Mouse (Mus musculus): ENCODE results near the gene Add3.

Add3 gene

DNA sequence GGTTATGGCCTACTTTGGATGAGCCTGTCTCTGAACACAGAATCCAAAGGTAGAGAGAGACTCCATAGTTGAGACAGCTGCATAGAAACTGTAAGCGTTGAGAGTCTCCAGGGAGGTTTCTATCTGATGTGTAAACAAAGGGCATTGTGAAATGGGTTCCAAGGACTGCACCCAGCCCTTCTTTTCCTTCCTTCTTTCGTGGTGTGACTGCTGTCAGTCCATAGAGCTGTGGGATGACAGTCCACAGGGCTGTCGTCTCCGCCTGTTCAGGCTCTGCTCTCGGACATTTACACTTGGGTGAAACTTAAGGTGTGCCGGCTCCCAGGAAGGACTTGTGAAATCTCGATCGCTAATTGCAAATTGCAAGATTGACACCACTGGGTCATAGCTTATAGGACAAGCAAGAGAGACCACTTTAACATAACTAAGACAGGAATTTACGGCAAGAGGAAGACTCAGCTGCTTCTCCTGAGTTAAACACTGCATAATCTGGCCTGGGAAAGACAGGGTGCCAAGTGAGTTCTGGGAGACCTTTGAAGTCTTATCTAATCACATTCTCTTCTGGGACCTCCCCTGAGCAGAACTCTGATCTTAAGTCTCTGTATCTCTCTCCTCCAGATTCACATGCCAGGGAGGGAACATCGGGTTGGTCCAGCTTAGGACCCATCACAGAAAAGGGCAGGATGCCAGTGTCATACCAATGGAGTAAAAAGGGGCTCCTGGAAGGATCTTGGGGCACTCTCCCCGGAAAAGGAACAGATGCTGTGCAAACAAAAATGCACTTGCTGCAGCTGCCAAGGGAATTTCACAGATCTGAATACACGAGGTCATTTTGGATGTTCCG, 11.5 kb upstream of the Add3 start:
- no peak for DNase-seq (ENCODE audit: extremely low spot score, low read depth, low spot score)

- no peak for DNase-seq (ENCODE audit: extremely low spot score, low read depth, low spot score)
These were observed 9.7 kb upstream of the Add3 start for GRCm38 (mm10) chr19:53130399-53131175.

DNA sequence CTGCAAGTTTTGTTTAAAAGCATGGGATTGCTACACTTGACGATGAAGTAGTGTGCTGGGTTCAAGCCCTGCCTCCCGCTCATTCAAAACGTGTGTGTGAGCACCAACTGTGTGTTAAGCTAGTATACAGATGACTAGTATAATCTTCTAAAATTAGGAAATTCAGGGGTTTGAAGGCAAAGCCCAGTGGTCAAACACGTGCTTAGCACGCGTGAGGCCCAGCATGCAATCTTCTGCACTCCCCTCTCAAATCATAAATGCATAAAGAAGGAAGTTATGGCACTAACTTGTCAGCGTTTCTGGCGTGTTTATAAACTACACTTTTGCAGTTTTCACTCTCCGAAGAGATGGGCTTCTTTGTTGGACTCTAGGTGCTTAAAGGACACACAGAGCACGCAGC, 7.8 kb upstream of the Add3 start:
- DNase-seq (ENCODE audit: extremely low spot score, low read depth, low spot score): no peak

DNA sequence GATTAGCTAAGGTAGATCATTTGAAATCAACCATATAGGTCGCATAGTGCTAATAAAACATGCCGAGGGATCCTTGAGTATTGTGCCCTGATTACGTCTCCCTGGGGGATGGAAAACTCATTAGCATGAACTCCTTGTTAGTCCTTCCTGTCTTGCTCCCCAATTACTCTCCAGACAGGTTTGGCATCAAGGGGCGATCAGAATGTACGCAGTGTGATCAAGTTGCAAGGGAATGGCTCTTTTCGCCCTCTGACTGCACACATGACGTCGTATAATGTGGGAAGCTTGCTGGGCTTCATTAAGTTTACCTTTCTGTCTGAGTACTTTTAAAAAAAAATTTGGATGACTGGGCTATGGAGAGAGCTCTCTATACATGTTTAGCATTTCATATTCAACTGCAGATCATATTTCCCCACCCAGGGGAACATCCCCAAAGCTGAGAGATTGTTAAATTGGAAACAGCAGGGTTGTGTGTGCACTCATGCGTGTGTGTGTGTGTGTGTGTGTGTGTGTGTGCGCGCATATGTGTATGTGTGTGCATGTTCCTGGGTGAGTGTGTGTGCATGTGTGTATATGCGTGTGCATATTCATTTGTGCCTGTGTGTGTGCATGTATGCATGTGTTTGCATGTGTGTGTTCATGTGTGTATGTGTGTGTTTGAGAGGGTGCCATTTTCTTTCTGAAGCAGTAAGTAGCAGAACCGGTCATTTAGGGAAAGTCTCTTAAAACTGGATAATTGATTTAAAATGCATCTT, 3.7 kb upstream of the Add3 start:
- DNase-seq (ENCODE audit: extremely low spot score, low read depth, low spot score): no peak

DNA sequence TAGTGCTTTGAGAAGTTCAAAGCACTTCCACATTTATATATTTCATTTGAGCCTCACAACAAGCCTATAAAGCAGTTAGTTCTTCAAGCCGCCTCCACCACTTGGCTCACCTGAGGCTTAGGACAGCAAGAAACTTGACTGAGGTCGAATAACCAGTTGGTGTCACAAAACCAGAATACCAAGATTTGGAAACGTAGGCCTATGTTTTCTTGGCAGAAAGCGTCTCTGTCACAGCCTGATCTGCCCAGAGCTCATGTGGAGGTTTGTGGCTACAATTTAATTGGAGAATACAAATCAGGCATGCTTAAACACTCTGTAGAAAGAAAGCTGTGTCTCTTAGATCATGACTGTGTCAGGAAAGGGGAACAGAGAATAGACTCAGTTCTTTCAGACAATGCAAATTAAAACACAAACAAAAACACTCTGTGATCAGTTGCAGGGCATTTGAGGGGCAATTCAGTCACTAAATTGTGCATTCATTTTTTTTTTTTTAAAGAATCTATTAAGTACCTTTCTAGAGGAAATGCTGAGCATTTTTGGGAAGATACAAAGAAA, 3.0 kb upstream of the Add3 start:
- DNase-seq (ENCODE audit: extremely low spot score, low read depth, low spot score): no peak

GRCm38 (mm10) chr19:53140804-53141250, 584 bp downstream of the Add3 start:
- DNase-seq (ENCODE audit: extremely low spot score, low read depth, low spot score): no peak

GRCm38 (mm10) chr19:53141251-53142072, 1.2 kb downstream of the Add3 start:
- no peak for DNase-seq (ENCODE audit: extremely low spot score, low read depth, low spot score)

GRCm38 (mm10) chr19:53142190-53143107, 2.2 kb downstream of the Add3 start:
- DNase-seq (ENCODE audit: extremely low spot score, low read depth, low spot score): peak; percentile 93

DNA sequence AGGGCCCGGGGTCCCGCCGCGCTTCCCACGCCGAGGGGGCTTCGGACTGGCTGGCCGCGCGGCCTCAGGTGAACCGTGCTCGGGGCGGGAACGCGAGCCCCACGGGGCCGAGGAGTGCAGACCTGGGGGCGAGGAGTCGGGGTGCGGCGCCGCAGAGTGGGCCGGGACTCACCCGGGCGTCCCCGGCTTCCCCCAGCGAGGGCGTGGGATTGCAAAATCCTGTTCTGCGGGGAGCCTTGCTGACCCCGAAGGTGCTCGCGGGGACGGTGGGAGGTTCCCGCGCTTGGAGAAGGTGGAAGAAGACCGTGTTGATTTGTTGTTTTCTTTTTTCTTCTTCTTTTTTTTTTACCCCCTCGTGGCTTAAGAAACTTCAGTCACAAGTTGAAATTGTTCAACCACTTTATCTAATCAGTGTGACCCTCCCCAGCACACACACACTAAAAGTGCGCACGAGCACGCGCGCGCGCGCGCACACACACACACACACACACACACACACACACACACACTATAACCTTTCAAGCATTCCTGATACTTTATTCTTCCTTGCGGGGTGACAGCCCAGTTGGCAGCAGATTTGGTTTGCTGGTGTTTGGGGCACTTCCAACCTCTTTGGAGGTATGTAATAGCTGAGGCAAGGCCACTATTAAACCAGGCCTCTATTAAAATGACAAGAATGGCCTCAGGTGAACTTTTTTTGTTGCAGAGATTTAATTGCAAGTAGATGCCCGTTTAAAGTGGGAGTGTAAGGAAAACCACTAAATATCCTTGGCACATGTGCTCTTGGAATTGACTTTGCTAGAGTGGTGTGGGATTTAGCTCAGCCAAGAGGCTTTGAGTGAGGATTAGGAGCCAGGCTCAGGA, 3.1 kb downstream of the Add3 start:
- no peak for DNase-seq (ENCODE audit: extremely low spot score, low read depth, low spot score)

- no peak for DNase-seq (ENCODE audit: extremely low spot score, low read depth, low spot score)
These were observed 4.8 kb downstream of the Add3 start for GRCm38 (mm10) chr19:53145075-53145474.

DNA sequence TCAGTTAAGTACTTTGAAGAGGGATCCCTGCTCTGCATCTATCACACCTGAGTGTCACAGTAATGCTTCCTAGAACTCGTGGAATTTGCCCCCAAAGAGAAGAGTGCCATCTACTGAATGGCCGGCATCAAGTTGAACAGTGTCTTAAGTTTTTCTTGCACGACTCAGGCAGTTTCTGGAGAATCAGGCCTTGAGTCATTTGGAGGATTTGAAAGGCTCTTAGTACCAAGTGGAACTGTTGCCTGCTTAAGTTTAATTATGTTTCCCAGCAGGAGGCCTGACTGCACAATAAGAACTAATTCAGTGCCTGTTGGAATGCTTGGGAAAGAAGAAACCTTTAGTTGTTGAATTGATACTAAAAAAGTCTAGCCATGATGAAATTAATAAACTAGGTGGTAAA, 9.1 kb downstream of the Add3 start:
- no peak for DNase-seq (ENCODE audit: extremely low spot score, low read depth, low spot score)

- no peak for DNase-seq (ENCODE audit: extremely low spot score, low read depth, low spot score)
These were observed 12.2 kb downstream of the Add3 start for GRCm38 (mm10) chr19:53152451-53152850.

- DNase-seq (ENCODE audit: extremely low spot score, low read depth, low spot score): no peak
These were observed 12.9 kb downstream of the Add3 start for GRCm38 (mm10) chr19:53153096-53153495.

GRCm38 (mm10) chr19:53154156-53154555, 13.9 kb downstream of the Add3 start:
- no peak for DNase-seq (ENCODE audit: extremely low spot score, low read depth, low spot score)

DNA sequence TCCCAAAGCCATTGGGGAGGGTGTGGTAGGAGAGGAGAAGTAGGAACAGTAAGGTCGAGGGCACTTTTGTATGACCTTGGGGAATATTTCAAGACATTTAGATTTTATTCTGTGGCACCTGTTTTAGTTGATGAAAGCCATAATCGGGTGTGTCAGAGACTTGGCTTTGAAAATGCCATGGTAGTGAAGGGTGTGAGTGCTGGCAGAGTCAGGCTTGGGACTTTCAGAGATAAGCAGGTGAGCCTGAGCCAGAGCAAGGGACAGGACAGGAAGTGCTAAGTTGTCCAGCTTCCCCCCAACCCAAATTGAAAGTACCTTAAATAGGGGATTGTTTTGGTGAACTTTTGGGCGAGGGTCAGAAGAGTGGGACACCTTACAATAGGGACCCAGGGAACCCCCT, 16.1 kb downstream of the Add3 start:
- DNase-seq (ENCODE audit: extremely low spot score, low read depth, low spot score): no peak

DNA sequence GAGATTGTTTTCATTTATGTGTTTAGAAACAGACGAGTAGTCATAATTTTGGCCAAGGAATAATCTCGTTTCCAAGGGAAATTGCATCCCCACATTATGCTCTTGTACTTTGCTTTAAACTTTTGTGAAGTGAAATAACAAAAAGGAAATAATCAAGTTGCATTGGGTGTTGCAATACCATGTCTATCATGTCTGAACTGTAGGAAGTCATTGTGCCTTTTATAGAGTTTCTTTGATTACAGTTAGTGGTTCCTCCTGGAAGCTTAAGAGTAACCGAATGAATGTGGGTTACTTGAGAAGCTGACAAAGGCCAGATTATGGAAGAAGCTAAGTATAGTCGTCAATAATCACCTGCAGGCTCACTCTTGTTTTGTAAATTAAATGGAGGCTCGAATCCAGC, 16.9 kb downstream of the Add3 start:
- no peak for DNase-seq (ENCODE audit: extremely low spot score, low read depth, low spot score)

GRCm38 (mm10) chr19:53159351-53159750, 19.1 kb downstream of the Add3 start:
- DNase-seq (ENCODE audit: extremely low spot score, low read depth, low spot score): no peak

DNA sequence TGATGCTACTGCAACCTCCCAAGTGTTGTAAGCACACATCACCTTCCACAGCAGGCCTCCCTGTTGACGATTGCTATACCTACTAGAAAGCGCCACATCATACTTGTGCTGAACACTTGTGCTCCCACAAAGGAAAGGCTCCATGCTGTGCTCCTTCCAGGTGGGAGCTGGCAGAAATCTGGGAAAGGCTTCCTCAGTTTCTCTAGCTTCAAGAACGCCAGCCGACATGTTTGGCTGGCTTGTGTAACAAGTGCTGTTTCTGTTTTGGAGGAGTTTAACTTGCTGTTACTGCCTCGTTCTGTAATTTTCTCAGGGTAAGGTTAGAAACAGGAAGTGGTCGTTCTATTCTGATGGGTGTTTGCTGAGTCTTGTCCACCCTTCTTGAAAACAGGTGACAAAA, 22.7 kb downstream of the Add3 start:
- DNase-seq (ENCODE audit: extremely low spot score, low read depth, low spot score): no peak

All from hindlimb bud, embryonic 11.5 days (tissue).